Mouse (Mus musculus) hindbrain, embryonic 16.5 days (tissue): ENCODE results near the gene Micu1. TPM values are rescaled to one million over a fixed set of nuclear protein-coding genes. Genes with fewer than 3 reads are reported as not detected.

Experiments used
- ATAC-seq: fragments of 200-750 bp; cut with Nextera tagmentation; 2 replicates; pipeline ENCODE4 v1.8.0; 2017; ENCODE audit warnings: moderate TSS enrichment, moderate library complexity
- H3K27ac ChIP-seq: fragments of 300-500 bp; sonication (generic); 2 replicates; pipeline ENCODE4 v1.5.1; 2014; ENCODE audit warnings: low read depth, mild to moderate bottlenecking, control low read depth, low read length, moderate library complexity
- H3K27me3 ChIP-seq: fragments of 300-500 bp; sonication (generic); replicated peaks from 2 replicates; pipeline ENCODE4 v1.6.1; 2014; ENCODE audit warnings: low read length; ENCODE audit not compliant: control insufficient read depth, insufficient read depth
- H3K36me3 ChIP-seq: fragments of 300-500 bp; sonication (generic); 2 replicates; pipeline ENCODE4 v1.6.1; 2014; ENCODE audit warnings: mild to moderate bottlenecking, low read length, moderate library complexity, mixed read lengths; ENCODE audit not compliant: control insufficient read depth, insufficient read depth
- H3K4me1 ChIP-seq: fragments of 300-500 bp; sonication (generic); 2 replicates; pipeline ENCODE4 v1.6.1; 2014; ENCODE audit warnings: low read depth, low read length; ENCODE audit not compliant: control insufficient read depth, insufficient read depth
- H3K4me2 ChIP-seq: fragments of 300-500 bp; sonication (generic); 2 replicates; pipeline ENCODE4 v1.6.1; 2014; ENCODE audit warnings: mild to moderate bottlenecking, low read length, control low read depth, moderate library complexity
- H3K4me3 ChIP-seq: fragments of 300-500 bp; sonication (generic); 2 replicates; pipeline ENCODE4 v1.5.1; 2014; ENCODE audit warnings: mild to moderate bottlenecking, low read length, control low read depth, moderate library complexity
- H3K9ac ChIP-seq: fragments of 300-500 bp; sonication (generic); 2 replicates; pipeline ENCODE4 v1.6.1; 2014; ENCODE audit warnings: low read depth, mild to moderate bottlenecking, control low read depth, low read length, moderate library complexity
- H3K9me3 ChIP-seq: fragments of 300-500 bp; sonication (generic); 2 replicates; pipeline ENCODE4 v1.6.1; 2014; ENCODE audit warnings: mild to moderate bottlenecking, low read length, moderate library complexity; ENCODE audit not compliant: control insufficient read depth
- WGBS: fragments of 180-500 bp; shearing (Covaris S2); extraction: QIAGEN DNeasy Blood & Tissue Kit; methylation state at CpG from one replicate; pipeline ENCODE4 v1.1.7; 2014; 5-methylcytosine and 5-hydroxymethylcytosine counted together
- polyA plus RNA-seq: library from polyadenylated mRNA; unstranded; fragments of >200 nt; fragmentation: Nextera tagmentation; extraction: Ambion mirVana; gene quantifications from 2 replicates; pipeline ENCODE4 v1.2.1, GENCODE M21; 2015

Gene Micu1
- polyA plus RNA-seq, 1 experiment from 2014 or later, result 85.0 TPM

- ATAC-seq, result no peak
- Histone ChIP-seq H3K36me3 (no peaks in the 10 kb centered on the region), H3K27me3 (no peaks in the 10 kb centered on the region), H3K9me3 (no peaks in the 10 kb centered on the region), H3K4me3 (no peak overlapping the region), H3K9ac (no peak overlapping the region), H3K4me2 (no peak overlapping the region), H3K4me1 (peaks cover 2% of the 10 kb centered on the region; the same call in 1 of the 2 replicates), H3K27ac (no peak overlapping the region)
- WGBS, result 27% methylated on average over 5 of the region's 5 CpGs
These were observed 140.8 kb downstream of the Micu1 start for GRCm38 (mm10) chr10:59843125-59843524.

GRCm38 (mm10) chr10:59844686-59845085 lies 142.4 kb downstream of the Micu1 start:
- WGBS, result 76% methylated on average over 9 of the region's 9 CpGs
- Histone ChIP-seq H3K27me3 (no peaks in the 10 kb centered on the region), H3K9me3 (no peaks in the 10 kb centered on the region), H3K4me1 (peaks cover 2% of the 10 kb centered on the region; the same call in 1 of the 2 replicates), H3K4me2 (no peak overlapping the region), H3K9ac (no peak overlapping the region), H3K36me3 (no peaks in the 10 kb centered on the region), H3K4me3 (no peak overlapping the region), H3K27ac (no peak overlapping the region)
- no peak for ATAC-seq

GRCm38 (mm10) chr10:59846416-59846815 lies 144.1 kb downstream of the Micu1 start:
- H3K9ac ChIP-seq, result no peak overlapping the region
- H3K4me2 ChIP-seq, result no peak overlapping the region
- H3K36me3 ChIP-seq, result no peaks in the 10 kb centered on the region
- H3K27ac ChIP-seq, result no peak overlapping the region
- no peaks in the 10 kb centered on the region for H3K9me3 ChIP-seq
- H3K4me1 ChIP-seq, result peaks cover 2% of the 10 kb centered on the region; the same call in 1 of the 2 replicates
- no peaks in the 10 kb centered on the region for H3K27me3 ChIP-seq
- WGBS, result 77% methylated on average over 6 of the region's 6 CpGs
- no peak for ATAC-seq
- no peak overlapping the region for H3K4me3 ChIP-seq

- no peak; the same call in 1 of the 2 replicates for ATAC-seq
- Histone ChIP-seq H3K27ac (no peak overlapping the region), H3K4me3 (no peak overlapping the region), H3K36me3 (no peaks in the 10 kb centered on the region), H3K4me1 (peaks cover 2% of the 10 kb centered on the region; the same call in 1 of the 2 replicates), H3K9me3 (no peaks in the 10 kb centered on the region), H3K9ac (no peak overlapping the region), H3K4me2 (no peak overlapping the region), H3K27me3 (no peaks in the 10 kb centered on the region)
- WGBS, result 81% methylated on average over 11 of the region's 11 CpGs
These were observed 146.0 kb downstream of the Micu1 start for GRCm38 (mm10) chr10:59848079-59848877.

GRCm38 (mm10) chr10:59848953-59849352 lies 146.7 kb downstream of the Micu1 start:
- Histone ChIP-seq H3K36me3 (no peaks in the 10 kb centered on the region), H3K27ac (no peak overlapping the region), H3K4me3 (no peak overlapping the region), H3K4me2 (no peak overlapping the region), H3K9me3 (no peaks in the 10 kb centered on the region), H3K9ac (no peak overlapping the region), H3K4me1 (peaks cover 2% of the 10 kb centered on the region; the same call in 1 of the 2 replicates), H3K27me3 (no peaks in the 10 kb centered on the region)
- 67% methylated on average over 9 of the region's 9 CpGs for WGBS
- no peak; the same call in 1 of the 2 replicates for ATAC-seq

- no peak for ATAC-seq
These were observed 147.1 kb downstream of the Micu1 start for GRCm38 (mm10) chr10:59849371-59849770.

GRCm38 (mm10) chr10:59857157-59857556 lies 154.9 kb downstream of the Micu1 start:
- 79% methylated on average over 5 of the region's 5 CpGs for whole genome bisulfite sequencing
- H3K4me1 ChIP-seq, result no peaks in the 10 kb centered on the region
- no peak for ATAC-seq

More at GRCm38 (mm10) chr10:59849371-59849770, 147.1 kb downstream of the Micu1 start:
- Histone ChIP-seq H3K27me3 (no peaks in the 10 kb centered on the region), H3K4me2 (no peak overlapping the region), H3K9ac (no peak overlapping the region), H3K27ac (no peak overlapping the region), H3K9me3 (no peaks in the 10 kb centered on the region), H3K36me3 (no peaks in the 10 kb centered on the region), H3K4me1 (no peaks in the 10 kb centered on the region), H3K4me3 (no peak overlapping the region)
- WGBS, result 82% methylated on average over 7 of the region's 7 CpGs

GRCm38 (mm10) chr10:59860684-59861083 lies 158.4 kb downstream of the Micu1 start:
- 78% methylated on average over 9 of the region's 9 CpGs for WGBS
- Histone ChIP-seq H3K4me3 (no peak overlapping the region), H3K4me1 (peaks cover 19% of the 10 kb centered on the region), H3K4me2 (no peak overlapping the region), H3K27me3 (no peaks in the 10 kb centered on the region), H3K9me3 (no peaks in the 10 kb centered on the region), H3K36me3 (no peaks in the 10 kb centered on the region), H3K27ac (no peak overlapping the region), H3K9ac (no peak overlapping the region)
- no peak for ATAC-seq

More at GRCm38 (mm10) chr10:59857157-59857556, 154.9 kb downstream of the Micu1 start:
- H3K9ac ChIP-seq, result no peak overlapping the region
- no peaks in the 10 kb centered on the region for H3K27me3 ChIP-seq
- no peaks in the 10 kb centered on the region for H3K9me3 ChIP-seq
- H3K4me2 ChIP-seq, result no peak overlapping the region
- H3K36me3 ChIP-seq, result no peaks in the 10 kb centered on the region
- no peak overlapping the region for H3K27ac ChIP-seq
- no peak overlapping the region for H3K4me3 ChIP-seq

GRCm38 (mm10) chr10:59861201-59861600 lies 158.9 kb downstream of the Micu1 start:
- ATAC-seq, result no peak
- Histone ChIP-seq H3K9me3 (no peaks in the 10 kb centered on the region), H3K4me2 (no peak overlapping the region), H3K27me3 (no peaks in the 10 kb centered on the region), H3K4me3 (no peak overlapping the region), H3K4me1 (peaks cover 19% of the 10 kb centered on the region), H3K27ac (no peak overlapping the region), H3K9ac (no peak overlapping the region), H3K36me3 (no peaks in the 10 kb centered on the region)
- 83% methylated on average over 10 of the region's 10 CpGs for WGBS
